Mouse (Mus musculus) intestine, postnatal 0 days (tissue): ENCODE measurements at regions not wholly inside any gene's neighbourhood (a gene's known extent, or its start where the extent isn't known, plus 50 kb on each side); places are given as distances from the start of the nearest gene placed in this dataset.

Experiments used
- ATAC-seq: fragments of 200-750 bp; cut with Nextera tagmentation; 2 replicates; pipeline ENCODE4 v1.8.0; 2017; ENCODE audit warnings: mild to moderate bottlenecking, moderate TSS enrichment, moderate library complexity
- H3K27ac ChIP-seq: fragments of 300-500 bp; sonication (generic); 2 replicates; pipeline ENCODE4 v1.5.1; 2014; ENCODE audit warnings: mild to moderate bottlenecking, low read depth, low read length, moderate library complexity
- H3K27me3 ChIP-seq: fragments of 300-500 bp; sonication (generic); replicated peaks from 2 replicates; pipeline ENCODE4 v1.6.1; 2014; ENCODE audit warnings: low read length, mixed read lengths; ENCODE audit not compliant: control insufficient read depth, insufficient read depth
- H3K36me3 ChIP-seq: fragments of 300-500 bp; sonication (generic); 2 replicates; pipeline ENCODE4 v1.6.1; 2014; ENCODE audit warnings: mild to moderate bottlenecking, moderate library complexity; ENCODE audit not compliant: control insufficient read depth, insufficient read depth
- H3K4me1 ChIP-seq: fragments of 300-500 bp; sonication (generic); replicated peaks from 2 replicates; pipeline ENCODE4 v1.6.1; 2014; ENCODE audit warnings: antibody characterized with exemption, low read length, mixed read lengths; ENCODE audit not compliant: control insufficient read depth, insufficient read depth
- H3K4me2 ChIP-seq: fragments of 300-500 bp; sonication (generic); replicated peaks from 2 replicates; pipeline ENCODE4 v1.6.1; 2014; ENCODE audit warnings: low read depth, mild to moderate bottlenecking, moderate library complexity
- H3K4me3 ChIP-seq: fragments of 300-500 bp; sonication (generic); 2 replicates; pipeline ENCODE4 v1.5.1; 2014; ENCODE audit warnings: low read depth, low read length
- H3K9ac ChIP-seq: fragments of 300-500 bp; sonication (generic); 2 replicates; pipeline ENCODE4 v1.6.1; 2014; ENCODE audit warnings: mild to moderate bottlenecking, low read depth, low read length
- H3K9me3 ChIP-seq: fragments of 300-500 bp; sonication (generic); 2 replicates; pipeline ENCODE4 v1.6.1; 2016; ENCODE audit warnings: mixed run types; ENCODE audit not compliant: control insufficient read depth
- CTCF ChIP-seq: sonication (generic); IDR thresholded peaks from 2 replicates; pipeline ENCODE4 v1.5.1; 2016; ENCODE audit warnings: low read depth, mild to moderate bottlenecking, control low read depth, antibody characterized with exemption, moderate library complexity
- WGBS: fragments of 180-500 bp; shearing (Covaris S2); extraction: QIAGEN DNeasy Blood & Tissue Kit; methylation state at CpG from one replicate; pipeline ENCODE4 v1.1.7; 2014; 5-methylcytosine and 5-hydroxymethylcytosine counted together

GRCm38 (mm10) chr5:72225576-72226298 lies 57.7 kb upstream of the Commd8 start:
- Histone ChIP-seq H3K4me3 (no peak overlapping the region), H3K4me1 (no peaks in the 10 kb centered on the region), H3K4me2 (no peak overlapping the region), H3K9me3 (no peaks in the 10 kb centered on the region), H3K27ac (no peak overlapping the region), H3K36me3 (no peaks in the 10 kb centered on the region), H3K27me3 (no peaks in the 10 kb centered on the region), H3K9ac (no peak overlapping the region)
- ATAC-seq, result no peak
- WGBS, result 79% methylated on average over 13 of the region's 13 CpGs
- TF ChIP-seq CTCF, result no peak

GRCm38 (mm10) chr5:72225056-72225455 lies 57.1 kb upstream of the Commd8 start:
- ATAC-seq, result no peak
- Histone ChIP-seq H3K27me3 (no peaks in the 10 kb centered on the region), H3K36me3 (no peaks in the 10 kb centered on the region), H3K4me3 (no peak overlapping the region), H3K4me1 (no peaks in the 10 kb centered on the region), H3K9ac (no peak overlapping the region), H3K4me2 (no peak overlapping the region), H3K27ac (no peak overlapping the region), H3K9me3 (no peaks in the 10 kb centered on the region)
- no peak for TF ChIP-seq CTCF
- 28% methylated on average over 7 of the region's 7 CpGs for WGBS

- Histone ChIP-seq H3K4me2 (no peak overlapping the region), H3K9me3 (no peaks in the 10 kb centered on the region), H3K9ac (no peak overlapping the region), H3K4me3 (no peak overlapping the region), H3K4me1 (no peaks in the 10 kb centered on the region), H3K27ac (no peak overlapping the region), H3K27me3 (no peaks in the 10 kb centered on the region), H3K36me3 (no peaks in the 10 kb centered on the region)
- ATAC-seq, result no peak
- 33% methylated on average over 6 of the region's 6 CpGs for WGBS
- TF ChIP-seq CTCF, result no peak
Measured at GRCm38 (mm10) chr5:72224551-72224966, 56.6 kb upstream of the Commd8 start.

GRCm38 (mm10) chr5:72222902-72223301 lies 54.9 kb upstream of the Commd8 start:
- Histone ChIP-seq H3K36me3 (no peaks in the 10 kb centered on the region), H3K4me3 (no peak overlapping the region), H3K4me1 (no peaks in the 10 kb centered on the region), H3K27ac (no peak overlapping the region), H3K4me2 (no peak overlapping the region), H3K27me3 (no peaks in the 10 kb centered on the region), H3K9me3 (no peaks in the 10 kb centered on the region), H3K9ac (no peak overlapping the region)
- ATAC-seq, result no peak
- no peak for TF ChIP-seq CTCF
- WGBS, result 85% methylated on average over 3 of the region's 3 CpGs

- Histone ChIP-seq H3K4me2 (no peak overlapping the region; the same call in 1 of the 2 replicates), H3K4me3 (no peak overlapping the region), H3K4me1 (no peaks in the 10 kb centered on the region), H3K9ac (no peak overlapping the region), H3K9me3 (no peaks in the 10 kb centered on the region), H3K27me3 (no peaks in the 10 kb centered on the region), H3K36me3 (no peaks in the 10 kb centered on the region), H3K27ac (no peak overlapping the region)
- ATAC-seq, result peak; percentile 53; the same call in 1 of the 2 replicates
- WGBS, result 62% methylated on average over 12 of the region's 12 CpGs
- no peak for TF ChIP-seq CTCF
Measured at GRCm38 (mm10) chr5:72219697-72220096, 51.7 kb upstream of the Commd8 start.

- WGBS, result 83% methylated on average over 7 of the region's 7 CpGs
- Histone ChIP-seq H3K9ac (no peak overlapping the region), H3K9me3 (no peaks in the 10 kb centered on the region), H3K4me3 (no peak overlapping the region), H3K4me1 (no peaks in the 10 kb centered on the region), H3K36me3 (no peaks in the 10 kb centered on the region), H3K4me2 (no peak overlapping the region), H3K27me3 (no peaks in the 10 kb centered on the region), H3K27ac (no peak overlapping the region)
- no peak for ATAC-seq
- no peak for TF ChIP-seq CTCF
Measured at GRCm38 (mm10) chr5:72219248-72219647, 51.3 kb upstream of the Commd8 start.
